Mouse (Mus musculus) bone marrow, adult 2 months (tissue): ENCODE measurements around the gene Sh3bp5l. TPM values are rescaled to one million over a fixed set of nuclear protein-coding genes. Genes with fewer than 3 reads are reported as not detected.

Experiments used
- H3K27ac ChIP-seq: fragments of 200-500 bp; 2 replicates; pipeline ENCODE4 v1.5.1; 2012; ENCODE audit warnings: low read depth, mild to moderate bottlenecking, control low read depth, inconsistent platforms, low read length; ENCODE audit not compliant: control insufficient read depth, poor library complexity, insufficient read depth
- H3K4me1 ChIP-seq: fragments of 200-500 bp; 2 replicates; pipeline ENCODE4 v1.6.1; 2011; ENCODE audit warnings: low read length; ENCODE audit not compliant: control insufficient read depth, insufficient read depth
- H3K4me3 ChIP-seq: fragments of 200-500 bp; replicated peaks from 2 replicates; pipeline ENCODE3; 2011; ENCODE audit warnings: mild to moderate bottlenecking, low read depth, low read length, control low read depth; ENCODE audit not compliant: control insufficient read depth
- CTCF ChIP-seq: fragments of 200-500 bp; IDR thresholded peaks from 2 replicates; pipeline ENCODE4 v1.5.1; 2011; ENCODE audit warnings: low read length, control low read depth; ENCODE audit not compliant: control insufficient read depth, insufficient read depth
- POLR2A ChIP-seq: fragments of 200-500 bp; IDR thresholded peaks from 2 replicates; pipeline ENCODE4 v1.6.1; 2011; ENCODE audit warnings: low read depth, mild to moderate bottlenecking, control low read depth, low read length, borderline replicate concordance; ENCODE audit not compliant: control insufficient read depth
- WGBS: fragments of 180-500 bp; shearing (Covaris S2); methylation state at CpG from one replicate; pipeline ENCODE4 v1.1.7; 2018; 5-methylcytosine and 5-hydroxymethylcytosine counted together
- polyA plus RNA-seq: library from polyadenylated mRNA; stranded (reverse); fragments of >200 nt; gene quantifications from 2 replicates; pipeline ENCODE4 v1.2.4, GENCODE M21; 2011; ENCODE audit warnings: low replicate concordance; ENCODE audit not compliant: missing spikeins, insufficient read depth, insufficient read length

Sh3bp5l gene
- polyA plus RNA-seq, 1 experiment, result 17.7 TPM

- H3K4me1 ChIP-seq, result no peaks in the 10 kb centered on the region; the same call in 1 of the 2 replicates
- no peak overlapping the region for H3K27ac ChIP-seq
- TF ChIP-seq CTCF, result no peak
- no peak for TF ChIP-seq POLR2A
- H3K4me3 ChIP-seq, result no peak overlapping the region
- WGBS, result 93% methylated on average over 5 of the region's 5 CpGs
Measured at GRCm38 (mm10) chr11:58315536-58316168, 14.9 kb upstream of the Sh3bp5l start.

- TF ChIP-seq POLR2A (no peak), CTCF (no peak)
- WGBS, result 90% methylated on average over 17 of the region's 17 CpGs
- H3K27ac ChIP-seq, result no peak overlapping the region
- no peak overlapping the region for H3K4me3 ChIP-seq
- H3K4me1 ChIP-seq, result no peaks in the 10 kb centered on the region; the same call in 1 of the 2 replicates
Measured at GRCm38 (mm10) chr11:58316344-58316743, 14.2 kb upstream of the Sh3bp5l start.

- TF ChIP-seq POLR2A, result peak; percentile 27; the same call in 1 of the 2 replicates
- no peak for TF ChIP-seq CTCF
- H3K4me3 ChIP-seq, result no peak overlapping the region
- H3K27ac ChIP-seq, result no peak overlapping the region
- H3K4me1 ChIP-seq, result no peaks in the 10 kb centered on the region; the same call in 1 of the 2 replicates
- 95% methylated on average over 28 of the region's 28 CpGs for WGBS
Measured at GRCm38 (mm10) chr11:58316768-58317390, 13.6 kb upstream of the Sh3bp5l start.

DNA sequence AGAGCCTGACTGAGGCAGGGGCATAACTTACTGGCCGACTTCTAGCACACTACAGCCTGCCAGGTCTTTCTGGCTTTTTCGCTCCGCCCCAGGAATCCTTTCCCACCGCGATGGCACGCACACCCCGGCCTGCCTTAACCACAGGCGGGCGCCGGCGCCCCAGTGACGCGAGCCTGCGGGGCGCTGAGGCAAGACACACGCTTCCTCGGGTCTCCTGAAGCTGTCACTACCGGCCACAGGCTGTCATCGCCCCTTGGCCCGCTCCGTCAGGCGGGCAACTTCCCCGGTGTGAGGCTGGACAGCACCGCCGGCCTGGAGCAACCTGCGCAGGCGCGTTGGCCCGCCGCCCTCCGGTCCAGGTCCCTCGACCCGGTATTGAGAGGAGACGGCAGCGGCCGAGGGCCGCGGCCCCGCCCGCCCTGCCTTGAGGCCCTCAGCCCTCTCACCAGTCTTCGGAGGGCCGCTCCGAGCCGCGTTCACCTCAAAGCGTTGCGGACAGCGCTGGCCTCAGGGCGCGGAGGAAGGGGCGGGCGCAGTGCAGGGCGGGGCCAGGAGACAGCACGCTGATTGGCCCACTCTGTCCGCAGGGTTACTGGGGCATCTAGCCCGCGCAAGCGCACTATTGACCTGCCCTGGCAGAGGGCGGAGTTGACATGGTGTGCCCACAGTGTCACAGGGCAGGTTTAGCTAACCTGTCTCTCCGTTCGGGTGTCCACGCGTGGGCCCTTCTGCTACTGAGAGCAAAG lies 7.5 kb upstream of the Sh3bp5l start:
- under 1% methylated on average over 63 of the region's 63 CpGs for WGBS
- H3K4me1 ChIP-seq, result peaks cover 2% of the 10 kb centered on the region; the same call in 1 of the 2 replicates

DNA sequence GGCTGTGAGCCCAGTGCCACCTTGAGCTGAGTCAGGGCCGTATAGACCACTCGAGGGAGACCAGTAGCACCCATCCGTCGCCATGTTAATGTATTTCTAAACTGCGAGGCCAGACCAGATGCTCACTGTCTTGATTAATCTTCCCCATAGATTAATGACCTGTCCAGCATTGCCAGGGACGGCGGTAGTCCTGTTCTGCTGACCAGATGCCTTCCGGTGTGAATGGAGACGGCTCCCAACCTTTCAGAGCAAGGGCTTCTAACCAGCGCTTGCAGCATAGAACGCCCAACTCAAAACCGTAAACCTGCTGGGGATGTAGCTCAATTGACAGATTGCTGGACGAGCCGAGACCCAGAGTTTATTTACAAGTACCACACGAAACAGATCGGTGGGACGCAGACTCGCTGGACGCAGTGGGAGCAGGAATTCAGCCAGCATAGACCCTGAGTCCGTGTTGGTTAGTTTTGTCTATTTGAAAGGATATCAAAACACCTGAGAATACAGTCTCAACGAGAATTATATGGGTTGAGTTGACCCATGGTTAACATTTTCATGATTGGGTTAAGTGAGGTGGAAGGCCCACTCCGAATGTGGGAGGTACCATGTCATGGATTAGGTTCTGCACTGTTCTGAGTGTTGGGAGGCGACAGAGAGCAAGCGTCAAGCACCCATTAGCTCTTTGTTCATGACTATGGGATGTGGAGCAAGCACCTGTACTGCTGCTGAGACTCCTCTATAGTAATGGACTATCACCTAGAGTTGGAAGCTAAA lies 6.8 kb upstream of the Sh3bp5l start:
- Histone ChIP-seq H3K4me1 (peaks cover 2% of the 10 kb centered on the region; the same call in 1 of the 2 replicates), H3K27ac (peak overlapping the region; percentile 30), H3K4me3 (peak overlapping the region; percentile 73)
- TF ChIP-seq CTCF, result no peak
- no peak for TF ChIP-seq POLR2A
- 12% methylated on average over 24 of the region's 24 CpGs for WGBS

More for the DNA sequence above, 7.5 kb upstream of the Sh3bp5l start:
- TF ChIP-seq POLR2A (peak; percentile 87; the same call in 1 of the 2 replicates), CTCF (no peak; the same call in 1 of the 2 replicates)
- Histone ChIP-seq H3K27ac (peak overlapping the region; percentile 94), H3K4me3 (peak overlapping the region; percentile 73)

GRCm38 (mm10) chr11:58324614-58325229 lies 5.8 kb upstream of the Sh3bp5l start:
- TF ChIP-seq POLR2A (no peak), CTCF (no peak)
- Histone ChIP-seq H3K27ac (no peak overlapping the region), H3K4me3 (no peak overlapping the region), H3K4me1 (peaks cover 3% of the 10 kb centered on the region; the same call in 1 of the 2 replicates)
- 70% methylated on average over 3 of the region's 3 CpGs for WGBS

DNA sequence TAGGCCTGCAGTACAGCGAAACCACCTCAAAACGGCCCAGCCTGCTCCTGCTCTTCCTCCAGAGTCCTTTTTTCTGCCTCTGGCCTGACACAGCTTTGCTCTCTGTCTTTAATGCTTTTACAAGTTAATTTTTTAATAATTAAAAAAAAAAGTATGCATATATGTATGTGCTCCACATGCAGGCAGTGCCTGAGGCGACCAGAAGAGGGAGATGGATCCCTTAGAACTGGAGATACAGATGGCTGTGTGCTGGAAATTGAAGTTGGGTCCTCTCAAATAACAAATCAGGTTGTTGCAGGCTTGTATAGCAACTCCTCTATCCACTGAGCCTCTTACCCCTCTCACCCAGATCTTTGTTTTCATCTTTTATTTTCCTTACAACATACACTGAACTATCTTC lies 3.7 kb upstream of the Sh3bp5l start:
- TF ChIP-seq POLR2A, result no peak
- TF ChIP-seq CTCF, result no peak
- Histone ChIP-seq H3K4me1 (peaks cover 5% of the 10 kb centered on the region), H3K4me3 (no peak overlapping the region), H3K27ac (no peak overlapping the region)
- WGBS, result 93% methylated on average over 3 of the region's 3 CpGs
